Mouse (Mus musculus) adipose tissue, adult 10 weeks (tissue): Measurements from ENCODE around the gene Aldh3a1. TPM values are rescaled to one million over a fixed set of nuclear protein-coding genes. Genes with fewer than 3 reads are reported as not detected.

Source experiments
- polyA plus RNA-seq: library from polyadenylated mRNA; stranded (reverse); fragments of 350-450 nt; fragmentation: Illumina TruSeq; extraction: RNeasy Lipid Tissue Mini Kit (QIAGEN cat#74804); gene quantifications from one replicate; pipeline ENCODE4 v1.2.3, GENCODE M21; 2014; ENCODE audit warnings: low read depth, low replicate concordance

Gene Aldh3a1
- polyA plus RNA-seq = 11.9 TPM

DNA sequence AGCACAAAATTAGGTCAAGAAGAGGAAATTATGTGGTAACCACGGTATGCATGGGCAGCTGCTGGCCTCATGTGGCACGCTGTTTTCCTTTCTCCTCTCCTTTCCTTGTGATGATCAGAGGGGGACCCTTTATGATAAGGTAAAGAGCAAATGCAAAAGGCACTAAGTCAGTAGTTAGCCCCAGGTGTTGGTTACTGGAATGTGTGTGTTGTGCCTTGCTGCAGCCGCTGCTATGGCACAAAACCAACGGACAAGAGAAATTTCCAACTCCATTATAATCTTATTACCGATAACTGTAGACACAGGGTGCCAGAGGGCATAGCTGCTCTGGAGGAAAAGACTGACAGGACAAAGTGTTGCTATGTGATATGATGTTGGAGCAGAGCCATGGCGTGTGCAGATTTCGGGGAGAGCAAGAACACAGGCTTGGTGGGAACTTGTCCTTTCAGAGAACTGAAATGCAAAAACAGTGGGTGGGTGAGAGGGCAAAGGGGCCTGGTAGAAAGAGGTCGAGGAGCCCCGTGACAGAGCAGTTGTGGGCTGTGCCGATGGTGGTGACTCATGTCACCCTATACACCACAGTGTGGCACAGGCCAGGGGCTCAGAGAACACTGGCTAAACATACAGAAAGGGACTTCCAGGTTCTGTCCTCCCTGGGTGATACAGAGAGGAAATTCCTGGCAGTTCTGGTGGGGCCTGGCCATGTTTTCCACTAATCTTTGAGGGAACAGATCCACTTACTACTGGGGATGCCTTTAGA lies at the start of gene Aldh3a1:
TSS of gene Aldh3a1 (plus strand) at position 51 of the 760 bp plus-strand sequence.

DNA sequence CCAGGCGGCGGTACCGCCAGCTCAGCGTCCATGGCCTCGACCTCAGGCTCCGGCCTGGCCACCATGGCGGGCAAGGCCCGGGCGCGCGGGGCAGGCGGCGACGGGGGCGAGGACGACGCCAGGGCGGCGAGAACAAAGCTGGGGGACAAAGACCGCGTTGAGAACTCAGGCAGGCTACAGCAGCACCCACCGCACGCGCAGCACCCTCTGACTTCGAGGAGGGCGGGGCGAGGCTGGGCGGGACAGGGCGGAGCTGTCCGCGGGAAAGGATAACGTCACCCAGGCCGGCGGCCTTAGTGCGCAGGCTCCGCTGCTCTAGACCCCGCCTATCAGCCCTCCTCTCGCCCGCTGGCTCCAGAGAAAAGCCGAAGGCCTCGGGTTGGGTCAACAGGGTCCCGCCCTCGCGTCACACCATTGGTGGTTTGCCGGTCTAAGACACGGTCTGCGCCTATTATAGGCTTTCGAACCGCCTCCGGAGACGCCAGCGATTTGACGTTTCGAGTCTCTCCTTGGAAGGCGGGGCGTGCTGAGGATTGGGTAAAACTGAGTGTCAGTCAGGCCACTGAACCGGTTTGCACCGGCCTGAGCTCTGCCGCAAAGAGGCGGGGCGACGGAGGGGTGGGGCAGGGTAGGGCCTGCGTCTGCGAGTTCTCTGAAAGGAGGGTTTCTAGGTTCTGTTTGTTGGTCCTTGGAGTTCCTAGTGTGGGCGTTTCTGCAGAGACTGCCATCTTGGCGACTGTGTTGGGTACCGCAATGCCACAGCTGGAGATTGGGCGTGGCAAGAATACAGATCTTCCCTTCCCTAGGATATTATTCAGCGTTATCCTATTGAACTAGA lies 32.3 kb upstream of the Aldh3a1 start, which contains the start of gene Usp22:
TSS of gene Usp22 (minus strand) at position 235 of the 838 bp plus-strand sequence.

DNA sequence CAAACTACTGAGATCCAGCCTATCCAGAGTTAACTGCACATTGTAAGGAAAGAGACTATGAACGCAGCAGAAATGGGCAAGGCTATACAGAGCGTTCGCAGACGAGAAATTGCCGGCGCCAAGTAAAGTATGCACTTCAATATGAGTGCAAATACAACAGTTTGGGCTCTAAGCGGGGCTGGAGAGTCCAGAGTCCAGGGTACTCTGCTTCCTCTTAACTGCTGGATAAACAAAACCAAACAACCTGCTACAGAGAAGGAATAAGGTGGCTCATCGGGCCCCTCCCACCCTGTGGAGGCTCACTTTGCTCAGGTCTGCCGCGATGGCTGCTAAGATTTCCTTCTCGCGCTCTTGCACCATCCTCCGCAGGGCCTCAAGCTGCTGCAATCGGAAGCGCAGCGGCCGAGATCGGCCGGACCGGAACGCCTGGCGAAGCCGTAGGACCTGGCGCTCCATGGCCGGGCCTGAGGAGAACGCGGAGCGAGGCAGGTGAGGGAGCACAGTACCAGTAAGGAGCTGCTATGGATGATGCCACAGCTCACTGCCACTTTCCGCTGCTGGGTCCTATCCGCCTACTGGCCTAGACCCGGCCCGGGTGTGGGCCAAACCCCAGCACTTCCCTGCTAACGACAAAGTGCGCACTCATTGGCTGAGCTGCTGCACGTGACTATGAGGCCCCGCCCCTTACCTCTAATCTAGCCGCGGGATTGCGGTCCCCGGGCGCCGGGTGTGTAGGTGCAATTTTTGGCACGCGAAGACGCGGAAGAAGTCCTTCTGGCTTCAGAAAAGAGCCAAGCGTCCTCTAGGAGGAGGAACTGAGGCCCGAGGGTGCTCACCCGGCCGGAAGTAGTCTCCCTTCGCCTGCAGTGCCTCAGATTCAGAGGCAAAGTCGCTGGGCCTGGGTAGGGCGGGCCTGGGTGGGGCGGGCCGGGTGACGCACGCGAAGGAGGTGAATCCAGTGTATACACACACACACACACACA lies 59.5 kb downstream of the Aldh3a1 start, which contains the start of gene Aldh3a2:
TSS of gene Aldh3a2 (minus strand) at position 914 of the 983 bp plus-strand sequence.

Other genes with a start within 250 kb of the Aldh3a1 start
- 2.9 TPM for gene Kcnj12, start 185.0 kb upstream of the Aldh3a1 start, polyA plus RNA-seq
- 2.3 TPM for gene Tnfrsf13b, start 80.8 kb upstream of the Aldh3a1 start, polyA plus RNA-seq
- gene Usp22, start 32.5 kb upstream of the Aldh3a1 start, polyA plus RNA-seq = 49.8 TPM
- gene Aldh3a2, start 59.9 kb downstream of the Aldh3a1 start, polyA plus RNA-seq = 94.2 TPM
- gene Slc47a2, start 135.3 kb downstream of the Aldh3a1 start, polyA plus RNA-seq = 3.8 TPM
- 1.8 TPM for gene Slc47a1, start 170.8 kb downstream of the Aldh3a1 start, polyA plus RNA-seq
- gene Rnf112, start 246.6 kb downstream of the Aldh3a1 start, polyA plus RNA-seq = 0.94 TPM